Mouse (Mus musculus): ENCODE data around the gene Teddm3.

DNA sequence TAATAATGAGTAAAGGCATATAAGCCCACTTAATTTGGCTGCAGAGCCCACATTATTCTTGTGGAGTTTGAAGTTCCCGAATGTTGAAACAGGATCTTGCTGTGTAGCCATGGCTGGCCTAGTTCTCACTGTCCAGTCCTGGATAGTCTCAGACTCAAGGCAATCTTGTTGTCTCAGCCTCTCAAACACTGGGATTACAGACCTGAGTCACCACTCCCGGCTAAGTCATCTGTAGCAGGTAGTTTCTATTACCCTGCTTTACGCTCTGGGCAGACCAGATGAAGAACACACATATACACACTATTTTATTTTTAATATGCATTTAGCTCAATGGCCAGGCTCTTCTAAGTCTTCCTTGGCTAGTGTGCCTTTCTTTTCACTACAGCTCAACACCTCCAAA is 42.8 kb upstream of the Teddm3 start:
- no peak for TF ChIP-seq CTCF (IDR thresholded peaks at IDR 0.05; ENCODE audit: control insufficient read depth, insufficient read depth, insufficient read length)
- TF ChIP-seq USF1 (IDR thresholded peaks at IDR 0.05; ENCODE audit: low read depth): no peak
- TF ChIP-seq MYOG (IDR thresholded peaks at IDR 0.05; ENCODE audit: control insufficient read depth, extremely low read depth, insufficient read length): no peak
- no peak for TF ChIP-seq CEBPB (IDR thresholded peaks at IDR 0.05; ENCODE audit: low read depth)
- TF ChIP-seq MYOD1 (IDR thresholded peaks at IDR 0.05; ENCODE audit: control insufficient read depth, insufficient read length, low read depth): no peak
- TF ChIP-seq MAX (IDR thresholded peaks at IDR 0.05): no peak

Measured in C2C12 (cell line).